Mouse (Mus musculus) left cerebral cortex, postnatal 14 days (tissue): ENCODE results near the gene Arhgef2. TPM values are rescaled to one million over a fixed set of nuclear protein-coding genes. Genes with fewer than 3 reads are reported as not detected.

Source experiments
- DNase-seq, 2 experiments: peaks; one replicate each; pipeline ENCODE4 v3.0.0; 2021 to 2022; ENCODE audit warnings: low spot score in 2 of 2, mixed read lengths in 1 of 2
- intact Hi-C: fragments of 180-260 bp; cut with DNase I; formaldehyde crosslinking; loops from one replicate; pipeline ENCODE4 v1.15.1; 2025
- total RNA-seq, 2 experiments: library from RNA; stranded (reverse); gene quantifications; 2 replicates each; pipeline ENCODE4 v1.2.3; 2021

The Arhgef2 gene
- total RNA-seq, 2 experiments from 2014 or later, result 310 to 316 TPM

GRCm38 (mm10) chr3:88618074-88618871 lies 12.5 kb downstream of the Arhgef2 start:
- intact Hi-C loops, result no loop called here

GRCm38 (mm10) chr3:88619113-88620097 lies 13.6 kb downstream of the Arhgef2 start:
- intact Hi-C loops, result no loop called here
- DNase-seq, result no peak

More at GRCm38 (mm10) chr3:88618074-88618871, 12.5 kb downstream of the Arhgef2 start:
- DNase-seq, result no peak

GRCm38 (mm10) chr3:88620146-88620991 lies 14.6 kb downstream of the Arhgef2 start:
- DNase-seq, result no peak
- intact Hi-C loops, result no loop called here

- intact Hi-C loops, result no loop called here
- no peak for DNase-seq
These were observed 15.3 kb downstream of the Arhgef2 start for GRCm38 (mm10) chr3:88620992-88621536.

- no peak for DNase-seq
- intact Hi-C loops, result no loop called here
These were observed 15.9 kb downstream of the Arhgef2 start for GRCm38 (mm10) chr3:88621537-88622112.

GRCm38 (mm10) chr3:88622113-88622940 lies 16.6 kb downstream of the Arhgef2 start:
- intact Hi-C loops, result no loop called here
- DNase-seq, result no peak

GRCm38 (mm10) chr3:88622941-88623345 lies 17.2 kb downstream of the Arhgef2 start:
- intact Hi-C loops, result no loop called here
- DNase-seq, result no peak

GRCm38 (mm10) chr3:88623346-88624135 lies 17.8 kb downstream of the Arhgef2 start:
- intact Hi-C loops, result no loop called here
- DNase-seq, result no peak

GRCm38 (mm10) chr3:88624324-88624723 lies 18.6 kb downstream of the Arhgef2 start:
- intact Hi-C loops, result no loop called here
- no peak for DNase-seq

- no peak for DNase-seq
- intact Hi-C loops, result no loop called here
These were observed 19.2 kb downstream of the Arhgef2 start for GRCm38 (mm10) chr3:88624951-88625350.

- intact Hi-C loops, result no loop called here
- no peak for DNase-seq
These were observed 19.8 kb downstream of the Arhgef2 start for GRCm38 (mm10) chr3:88625531-88625930.

- intact Hi-C loops, result no loop called here
- DNase-seq, result no peak
These were observed 20.6 kb downstream of the Arhgef2 start for GRCm38 (mm10) chr3:88626316-88626715.

GRCm38 (mm10) chr3:88627114-88627513 lies 21.3 kb downstream of the Arhgef2 start:
- intact Hi-C loops, result no loop called here
- no peak for DNase-seq

- DNase-seq, result no peak
- intact Hi-C loops, result no loop called here
These were observed 21.8 kb downstream of the Arhgef2 start for GRCm38 (mm10) chr3:88627535-88627934.

GRCm38 (mm10) chr3:88628766-88629165 lies 23.0 kb downstream of the Arhgef2 start:
- intact Hi-C loops, result no loop called here
- no peak for DNase-seq

- intact Hi-C loops, result no loop called here
- DNase-seq, result peak; percentile 85 to 93
These were observed 23.5 kb downstream of the Arhgef2 start for GRCm38 (mm10) chr3:88629244-88629643.

- DNase-seq, result no peak
- intact Hi-C loops, result no loop called here
These were observed 24.3 kb downstream of the Arhgef2 start for GRCm38 (mm10) chr3:88630018-88630417.
